Mouse (Mus musculus) testis, adult 2 months (tissue): ENCODE measurements around the gene Wnt5b.

Source experiments
- CTCF ChIP-seq: fragments of 200-500 bp; IDR thresholded peaks from 2 replicates; pipeline ENCODE4 v1.5.1; 2012; ENCODE audit warnings: low read depth, mild to moderate bottlenecking, inconsistent platforms, low read length, moderate library complexity; ENCODE audit not compliant: control insufficient read depth, insufficient read depth, insufficient replicate concordance
- POLR2A ChIP-seq: fragments of 200-500 bp; IDR thresholded peaks from 2 replicates; pipeline ENCODE4 v1.6.1; 2012; ENCODE audit warnings: low read depth, mild to moderate bottlenecking, inconsistent platforms, low read length, moderate library complexity; ENCODE audit not compliant: control insufficient read depth

GRCm38 (mm10) chr6:119406528-119406927 is 137.6 kb downstream of the Wnt5b start:
- no peak for TF ChIP-seq CTCF
- TF ChIP-seq POLR2A, result no peak
